Mouse (Mus musculus): Measurements from ENCODE around the gene Usp39. TPM values are rescaled to one million over a fixed set of nuclear protein-coding genes. Genes with fewer than 3 reads are reported as not detected.
A peak's percentile ranks its signal among the peaks of the same experiment; 100 is the strongest.

Usp39 gene
- polyA plus RNA-seq (2015; fragmentation: Nextera tagmentation; extraction: Ambion mirVana): 32.6 and 33.2 TPM in 2 replicates

DNA sequence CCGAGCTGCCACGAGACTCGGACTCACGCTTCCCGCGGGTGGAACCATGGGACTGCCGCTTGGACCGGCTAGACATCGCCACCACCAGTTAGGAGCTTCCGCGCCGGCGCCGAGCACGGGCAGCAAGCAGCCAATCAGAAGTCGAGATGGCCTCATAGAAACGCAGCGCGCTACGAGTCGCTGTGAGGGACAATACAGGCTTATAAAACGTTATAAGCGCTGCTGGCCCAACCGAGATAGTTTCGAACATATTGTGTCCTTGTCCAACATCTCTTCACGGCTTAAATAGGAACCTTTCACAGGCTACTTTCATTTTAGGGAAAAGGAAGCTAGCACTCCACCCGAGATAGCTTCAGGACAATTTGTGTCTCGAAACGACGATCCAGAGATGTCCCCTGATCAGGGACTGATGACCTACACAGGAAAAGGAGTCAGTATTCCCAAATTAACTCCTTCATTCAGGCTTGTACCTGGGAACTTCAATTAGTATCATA lies at the start of gene Usp39:
TSS of gene Usp39 (minus strand) at position 111 of the 494 bp plus-strand sequence.
- Histone ChIP-seq H3K4me1 (ENCODE audit: control insufficient read depth, low read depth, low read length) (peaks cover 43% of the 10 kb centered on the region), H3K4me2 (ENCODE audit: low read depth, low read length) (peak within 1 kb of the TSS; percentile 97), H3K36me3 (ENCODE audit: control insufficient read depth, insufficient read depth) (peaks cover 2% of the 10 kb centered on the region), H3K27ac (ENCODE audit: low read length) (peak within 1 kb of the TSS; percentile 94), H3K9ac (ENCODE audit: low read depth, low read length) (peak within 1 kb of the TSS; percentile 95), H3K4me3 (ENCODE audit: low read depth, low read length) (peak within 1 kb of the TSS; percentile 92), H3K9me3 (replicated peaks; ENCODE audit: control insufficient read depth, low read length) (no peaks in the 10 kb centered on the region), H3K27me3 (ENCODE audit: control insufficient read depth, insufficient read depth, low read depth, low read length) (no peaks in the 10 kb centered on the region)
- peak; percentile 84 for ATAC-seq (ENCODE audit: low read depth)
- under 1% methylated on average over 30 of the region's 30 CpGs for WGBS (ENCODE audit: insufficient replicate concordance)

- Histone ChIP-seq H3K9me3 (replicated peaks; ENCODE audit: control insufficient read depth, low read length) (no peaks in the 10 kb centered on the region), H3K4me2 (ENCODE audit: low read depth, low read length) (peak overlapping the region; percentile 86), H3K27me3 (ENCODE audit: control insufficient read depth, insufficient read depth, low read depth, low read length) (no peaks in the 10 kb centered on the region), H3K4me3 (ENCODE audit: low read depth, low read length) (no peak overlapping the region), H3K36me3 (ENCODE audit: control insufficient read depth, insufficient read depth) (peaks cover 8% of the 10 kb centered on the region), H3K4me1 (ENCODE audit: control insufficient read depth, low read depth, low read length) (peaks cover 33% of the 10 kb centered on the region), H3K9ac (ENCODE audit: low read depth, low read length) (no peak overlapping the region), H3K27ac (ENCODE audit: low read length) (no peak overlapping the region)
- WGBS (ENCODE audit: insufficient replicate concordance): 85% methylated on average over 5 of the region's 5 CpGs
- no peak for ATAC-seq (ENCODE audit: low read depth)
Measured at GRCm38 (mm10) chr6:72392341-72392740, 47.4 kb upstream of the Usp39 start.

GRCm38 (mm10) chr6:72390795-72391521 lies 46.0 kb upstream of the Usp39 start:
- 4% methylated on average over 11 of the region's 12 CpGs for WGBS (ENCODE audit: insufficient replicate concordance)
- Histone ChIP-seq H3K36me3 (ENCODE audit: control insufficient read depth, insufficient read depth) (peaks cover 13% of the 10 kb centered on the region), H3K27me3 (ENCODE audit: control insufficient read depth, insufficient read depth, low read depth, low read length) (no peaks in the 10 kb centered on the region), H3K4me3 (ENCODE audit: low read depth, low read length) (peak overlapping the region; percentile 85), H3K4me1 (ENCODE audit: control insufficient read depth, low read depth, low read length) (peaks cover 35% of the 10 kb centered on the region), H3K27ac (ENCODE audit: low read length) (peak overlapping the region; percentile 100), H3K9ac (ENCODE audit: low read depth, low read length) (peak overlapping the region; percentile 95), H3K9me3 (replicated peaks; ENCODE audit: control insufficient read depth, low read length) (no peaks in the 10 kb centered on the region), H3K4me2 (ENCODE audit: low read depth, low read length) (peak overlapping the region; percentile 86)
- ATAC-seq (ENCODE audit: low read depth): peak; percentile 61

DNA sequence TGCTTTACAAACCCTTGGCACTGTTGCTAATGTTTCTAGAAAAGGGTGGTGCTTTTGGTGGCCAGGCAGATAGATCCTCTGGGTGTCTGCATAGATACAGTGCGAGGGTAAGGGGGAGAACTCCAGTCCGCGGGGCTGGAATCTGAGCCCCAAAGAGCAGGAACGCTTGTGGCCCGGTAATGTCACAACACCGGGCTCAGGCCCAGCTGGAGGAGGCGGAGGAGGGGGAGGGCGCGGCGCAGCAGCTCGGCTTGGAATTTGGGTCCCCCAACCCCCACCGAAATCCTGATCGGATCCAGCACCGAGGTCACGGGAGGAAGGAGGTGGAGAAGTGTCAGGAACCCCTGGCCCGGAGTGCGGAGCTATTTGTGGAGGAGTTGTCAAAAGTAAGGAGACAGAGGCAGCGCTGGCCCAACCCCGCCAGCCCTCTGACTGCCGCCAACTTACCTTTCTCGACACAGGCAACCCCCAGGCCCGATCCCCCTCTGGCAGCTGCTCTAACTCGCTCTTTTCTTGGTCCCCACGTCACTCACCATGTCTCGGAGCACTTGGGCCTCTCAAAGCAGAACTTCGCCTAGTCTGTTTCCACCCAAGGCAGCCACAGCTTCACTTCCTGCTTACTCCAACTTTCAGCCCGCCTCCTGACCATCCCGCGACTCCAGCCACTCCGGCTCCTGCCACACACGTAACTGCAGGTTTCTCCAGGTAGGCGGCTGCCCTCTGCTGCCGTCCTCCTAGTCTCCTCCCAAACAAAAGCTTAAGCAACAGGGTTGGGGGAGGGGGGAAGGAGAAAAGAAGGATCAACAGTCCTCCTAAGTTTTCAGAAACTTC lies 45.2 kb upstream of the Usp39 start, which contains the start of gene Vamp8:
TSS of gene Vamp8 (minus strand) at position 763 of the 831 bp plus-strand sequence.
- Histone ChIP-seq H3K36me3 (ENCODE audit: control insufficient read depth, insufficient read depth) (peaks cover 17% of the 10 kb centered on the region), H3K4me3 (ENCODE audit: low read depth, low read length) (peak within 1 kb of the TSS; percentile 85), H3K9me3 (replicated peaks; ENCODE audit: control insufficient read depth, low read length) (no peaks in the 10 kb centered on the region), H3K27me3 (ENCODE audit: control insufficient read depth, insufficient read depth, low read depth, low read length) (no peaks in the 10 kb centered on the region), H3K9ac (ENCODE audit: low read depth, low read length) (peak within 1 kb of the TSS; percentile 95), H3K4me1 (ENCODE audit: control insufficient read depth, low read depth, low read length) (peaks cover 42% of the 10 kb centered on the region), H3K27ac (ENCODE audit: low read length) (peak within 1 kb of the TSS; percentile 100), H3K4me2 (ENCODE audit: low read depth, low read length) (peak within 1 kb of the TSS; percentile 86)
- peak; percentile 58 for ATAC-seq (ENCODE audit: low read depth)
- WGBS (ENCODE audit: insufficient replicate concordance): 0% methylated on average over 33 of the region's 33 CpGs

GRCm38 (mm10) chr6:72389471-72389940 lies 44.5 kb upstream of the Usp39 start:
- Histone ChIP-seq H3K4me3 (ENCODE audit: low read depth, low read length) (peak overlapping the region; percentile 85), H3K4me1 (ENCODE audit: control insufficient read depth, low read depth, low read length) (peaks cover 48% of the 10 kb centered on the region)

DNA sequence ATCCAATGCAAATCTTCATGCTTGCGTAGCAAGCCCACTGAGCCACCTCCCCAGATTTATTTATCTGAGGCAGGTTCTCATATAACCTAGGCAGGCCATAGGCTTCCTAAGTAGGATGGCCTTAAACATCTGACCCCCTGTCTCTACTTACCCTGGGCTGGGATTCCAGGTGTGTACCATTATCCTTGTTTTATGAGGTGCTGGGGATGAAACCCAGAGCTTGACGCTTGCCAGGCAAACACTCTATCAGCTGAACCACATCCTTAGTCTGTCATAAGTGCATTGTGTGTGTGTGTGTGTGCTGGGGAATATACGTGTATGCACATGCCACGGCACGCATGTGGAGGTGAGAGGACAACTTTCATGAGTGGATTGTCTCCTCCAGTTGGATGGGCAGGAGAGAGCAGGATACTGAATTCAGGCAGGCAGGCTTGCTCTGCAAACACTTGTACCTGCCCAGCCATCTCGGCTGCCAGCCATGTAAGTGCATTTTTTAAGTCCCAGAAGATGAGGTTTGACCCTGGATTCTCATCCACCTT lies 43.9 kb upstream of the Usp39 start:
- peak overlapping the region; percentile 85 for H3K4me3 ChIP-seq (ENCODE audit: low read depth, low read length)
- 38% methylated on average over 6 of the region's 6 CpGs for WGBS (ENCODE audit: insufficient replicate concordance)

More at GRCm38 (mm10) chr6:72389471-72389940, 44.5 kb upstream of the Usp39 start:
- ATAC-seq (ENCODE audit: low read depth): peak; percentile 89
- Histone ChIP-seq H3K27me3 (ENCODE audit: control insufficient read depth, insufficient read depth, low read depth, low read length) (no peaks in the 10 kb centered on the region), H3K4me2 (ENCODE audit: low read depth, low read length) (peak overlapping the region; percentile 86), H3K27ac (ENCODE audit: low read length) (peak overlapping the region; percentile 100), H3K9me3 (replicated peaks; ENCODE audit: control insufficient read depth, low read length) (no peaks in the 10 kb centered on the region), H3K9ac (ENCODE audit: low read depth, low read length) (peak overlapping the region; percentile 95), H3K36me3 (ENCODE audit: control insufficient read depth, insufficient read depth) (peaks cover 23% of the 10 kb centered on the region)
- 2% methylated on average over 13 of the region's 13 CpGs for WGBS (ENCODE audit: insufficient replicate concordance)

GRCm38 (mm10) chr6:72388266-72388665 lies 43.3 kb upstream of the Usp39 start:
- 52% methylated on average over 10 of the region's 10 CpGs for WGBS (ENCODE audit: insufficient replicate concordance)
- Histone ChIP-seq H3K4me2 (ENCODE audit: low read depth, low read length) (peak overlapping the region; percentile 86), H3K4me3 (ENCODE audit: low read depth, low read length) (peak overlapping the region; percentile 85), H3K9ac (ENCODE audit: low read depth, low read length) (peak overlapping the region; percentile 95), H3K36me3 (ENCODE audit: control insufficient read depth, insufficient read depth) (peaks cover 29% of the 10 kb centered on the region), H3K27ac (ENCODE audit: low read length) (peak overlapping the region; percentile 100), H3K9me3 (replicated peaks; ENCODE audit: control insufficient read depth, low read length) (no peaks in the 10 kb centered on the region), H3K27me3 (ENCODE audit: control insufficient read depth, insufficient read depth, low read depth, low read length) (no peaks in the 10 kb centered on the region), H3K4me1 (ENCODE audit: control insufficient read depth, low read depth, low read length) (peaks cover 57% of the 10 kb centered on the region)
- ATAC-seq (ENCODE audit: low read depth): no peak

More for the DNA sequence above, 43.9 kb upstream of the Usp39 start:
- peaks cover 29% of the 10 kb centered on the region for H3K36me3 ChIP-seq (ENCODE audit: control insufficient read depth, insufficient read depth)
- peaks cover 55% of the 10 kb centered on the region for H3K4me1 ChIP-seq (ENCODE audit: control insufficient read depth, low read depth, low read length)
- no peaks in the 10 kb centered on the region for H3K27me3 ChIP-seq (ENCODE audit: control insufficient read depth, insufficient read depth, low read depth, low read length)
- H3K9me3 ChIP-seq (replicated peaks; ENCODE audit: control insufficient read depth, low read length): no peaks in the 10 kb centered on the region
- peak overlapping the region; percentile 100 for H3K27ac ChIP-seq (ENCODE audit: low read length)
- peak overlapping the region; percentile 95 for H3K9ac ChIP-seq (ENCODE audit: low read depth, low read length)
- peak overlapping the region; percentile 86 for H3K4me2 ChIP-seq (ENCODE audit: low read depth, low read length)
- ATAC-seq (ENCODE audit: low read depth): no peak

- H3K9ac ChIP-seq (ENCODE audit: low read depth, low read length): peak overlapping the region; percentile 95
- peak overlapping the region; percentile 85 for H3K4me3 ChIP-seq (ENCODE audit: low read depth, low read length)
- H3K4me2 ChIP-seq (ENCODE audit: low read depth, low read length): peak overlapping the region; percentile 86
- H3K27ac ChIP-seq (ENCODE audit: low read length): peak overlapping the region; percentile 100
- no peaks in the 10 kb centered on the region for H3K27me3 ChIP-seq (ENCODE audit: control insufficient read depth, insufficient read depth, low read depth, low read length)
- whole genome bisulfite sequencing (ENCODE audit: insufficient replicate concordance): 62% methylated on average over 3 of the region's 3 CpGs
- no peaks in the 10 kb centered on the region for H3K9me3 ChIP-seq (replicated peaks; ENCODE audit: control insufficient read depth, low read length)
- no peak for ATAC-seq (ENCODE audit: low read depth)
- H3K4me1 ChIP-seq (ENCODE audit: control insufficient read depth, low read depth, low read length): peaks cover 57% of the 10 kb centered on the region
- peaks cover 29% of the 10 kb centered on the region for H3K36me3 ChIP-seq (ENCODE audit: control insufficient read depth, insufficient read depth)
Measured at GRCm38 (mm10) chr6:72387816-72388215, 42.8 kb upstream of the Usp39 start.

Data from liver, embryonic 16.5 days (tissue).